Mouse (Mus musculus) retina, postnatal 7 days (tissue): ENCODE results near the gene Tsc2.
"Not testable (repeated sequence)": the region's sequence is repeated elsewhere in the genome, so short reads cannot be mapped to it uniquely, and the experiment has no call there.

Source experiments
- DNase-seq: peaks from one replicate; pipeline ENCODE4 v3.0.0-alpha.2; 2012; ENCODE audit warnings: low read depth, low spot score

Tsc2 gene

DNA sequence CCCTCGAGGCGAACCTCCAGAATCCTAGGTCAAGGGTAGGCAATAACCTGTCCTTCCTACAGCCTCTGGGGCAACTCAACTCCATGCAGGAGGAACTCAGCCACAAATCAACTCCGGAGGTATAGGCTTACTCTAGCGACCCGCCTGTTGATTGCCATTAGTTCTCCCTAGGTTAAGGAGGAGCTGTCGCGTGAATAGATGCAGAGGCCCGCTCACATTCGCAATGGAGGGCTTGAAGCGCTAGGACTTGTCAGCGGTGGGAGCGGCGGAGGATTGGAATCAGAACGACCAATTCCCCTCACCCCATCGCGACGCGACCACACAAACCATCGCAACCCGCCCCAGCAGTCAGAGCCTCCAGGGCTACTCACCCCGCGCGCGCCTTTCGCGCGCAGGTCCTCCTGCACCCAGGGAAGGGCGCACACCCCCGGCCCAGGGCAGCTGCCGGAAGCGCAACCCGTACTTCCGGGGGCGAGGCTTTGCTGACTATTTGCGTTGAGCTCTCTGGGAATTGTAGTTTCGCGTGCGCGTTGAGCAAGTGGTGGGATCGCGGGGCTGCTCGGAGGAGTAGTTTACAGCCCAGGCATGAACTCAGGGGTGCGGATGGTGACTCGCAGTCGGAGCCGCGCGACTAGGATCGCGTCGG, at the start of gene Tsc2, which contains the start of gene Nthl1:
TSS of gene Tsc2 (minus strand) at position 464 of the 646 bp plus-strand sequence.
TSS of gene Nthl1 (plus strand) at position 514 of the 646 bp plus-strand sequence.
- peak; percentile 76 for DNase-seq

DNA sequence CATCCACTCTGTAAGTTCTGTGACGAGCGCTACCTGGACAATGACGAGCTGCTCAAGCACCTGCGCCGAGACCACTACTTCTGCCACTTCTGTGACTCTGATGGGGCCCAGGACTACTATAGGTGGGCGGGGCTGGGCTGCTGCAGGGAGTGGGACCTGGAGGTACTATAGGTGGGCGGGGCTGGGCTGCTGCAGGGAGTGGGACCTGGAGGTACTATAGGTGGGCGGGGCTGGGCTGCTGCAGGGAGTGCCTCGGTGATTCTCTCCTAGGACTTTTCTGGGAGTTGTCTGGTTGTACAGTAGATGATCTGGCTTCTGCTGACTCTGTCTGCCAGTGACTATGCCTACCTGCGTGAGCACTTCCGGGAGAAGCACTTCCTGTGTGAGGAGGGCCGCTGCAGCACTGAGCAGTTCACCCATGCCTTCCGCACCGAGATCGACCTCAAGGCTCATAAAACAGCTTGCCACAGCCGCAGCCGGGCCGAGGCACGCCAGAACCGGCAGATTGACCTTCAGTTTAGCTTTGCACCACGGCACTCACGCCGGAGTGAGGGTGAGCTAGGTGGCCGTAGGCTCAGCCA, 45.2 kb upstream of the Tsc2 start:
- no peak for DNase-seq

GRCm38 (mm10) chr17:24676877-24677276, 44.4 kb upstream of the Tsc2 start:
- no peak for DNase-seq

DNA sequence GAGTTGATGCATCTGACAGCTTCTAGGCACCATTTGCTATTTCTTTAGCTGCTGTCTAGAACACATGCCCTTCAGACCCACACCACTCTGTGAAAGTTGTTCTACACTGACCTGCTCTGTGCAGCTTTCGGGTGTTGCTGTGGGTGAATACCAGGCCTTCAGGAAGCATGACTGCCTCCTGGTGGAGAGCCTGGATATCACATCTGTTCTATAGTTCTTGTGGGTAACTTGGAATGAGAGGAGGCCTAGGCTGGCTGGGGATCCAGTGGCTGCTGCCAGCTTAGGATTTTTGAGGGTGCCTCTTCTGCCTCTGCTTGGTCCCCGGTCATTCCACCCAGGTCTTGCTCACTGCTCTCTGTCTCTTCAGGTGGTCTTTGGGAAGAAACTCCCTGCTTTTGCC, 43.8 kb upstream of the Tsc2 start:
- peak; percentile 56 for DNase-seq

GRCm38 (mm10) chr17:24674277-24674676, 41.8 kb upstream of the Tsc2 start:
- DNase-seq = no peak

GRCm38 (mm10) chr17:24672141-24672540, 39.7 kb upstream of the Tsc2 start:
- DNase-seq = no peak

DNA sequence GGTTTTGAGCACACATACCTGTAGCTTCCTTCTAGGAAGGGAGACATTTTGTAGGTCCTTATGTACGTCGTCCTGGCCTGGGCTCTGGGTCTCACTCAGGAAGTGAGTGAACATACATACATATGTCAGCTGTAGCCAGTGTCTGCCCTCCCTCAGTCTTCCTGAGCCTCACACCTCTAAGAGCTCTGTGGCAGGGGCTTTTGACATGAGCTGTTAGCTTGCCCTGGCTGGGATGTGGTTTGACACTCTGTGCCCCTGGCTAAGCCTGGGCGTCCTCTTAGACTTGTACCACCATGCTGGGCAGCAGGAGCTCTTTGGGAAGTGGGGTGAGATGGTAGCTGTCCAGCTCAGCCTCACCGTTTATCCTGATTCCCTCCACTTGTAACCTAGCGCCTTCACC, 38.9 kb upstream of the Tsc2 start:
- DNase-seq = no peak

- DNase-seq = no peak
Observed at GRCm38 (mm10) chr17:24670246-24670844, 37.9 kb upstream of the Tsc2 start.

- DNase-seq = peak; percentile 89
Observed at GRCm38 (mm10) chr17:24669545-24670245, 37.3 kb upstream of the Tsc2 start, which contains the start of gene Zfp598. Gene Zfp598, plus strand, starts transcription at chr17:24669687.

- DNase-seq = not testable (repeated sequence)
Observed at GRCm38 (mm10) chr17:24669214-24669544, 36.7 kb upstream of the Tsc2 start.

DNA sequence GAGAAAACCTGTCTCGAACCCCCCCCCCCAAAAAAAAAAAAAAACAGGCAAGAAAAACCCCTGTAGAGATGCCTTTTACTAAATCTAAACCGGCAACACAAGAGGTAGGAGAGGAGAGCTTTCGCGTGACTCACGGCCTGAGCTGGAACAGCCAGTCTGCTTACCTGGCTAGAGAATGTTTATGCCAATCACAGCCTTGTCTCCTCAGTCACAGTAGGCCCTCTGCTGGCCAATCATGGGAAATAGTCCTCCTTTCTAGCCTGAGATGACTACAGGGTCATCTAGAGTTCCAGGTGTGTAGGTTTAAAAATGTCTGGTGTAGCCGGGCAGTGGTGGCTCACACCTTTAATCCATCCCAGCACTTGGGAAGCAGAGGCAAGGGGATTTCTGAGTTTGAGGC, 35.0 kb upstream of the Tsc2 start:
- DNase-seq = peak; percentile 50

DNA sequence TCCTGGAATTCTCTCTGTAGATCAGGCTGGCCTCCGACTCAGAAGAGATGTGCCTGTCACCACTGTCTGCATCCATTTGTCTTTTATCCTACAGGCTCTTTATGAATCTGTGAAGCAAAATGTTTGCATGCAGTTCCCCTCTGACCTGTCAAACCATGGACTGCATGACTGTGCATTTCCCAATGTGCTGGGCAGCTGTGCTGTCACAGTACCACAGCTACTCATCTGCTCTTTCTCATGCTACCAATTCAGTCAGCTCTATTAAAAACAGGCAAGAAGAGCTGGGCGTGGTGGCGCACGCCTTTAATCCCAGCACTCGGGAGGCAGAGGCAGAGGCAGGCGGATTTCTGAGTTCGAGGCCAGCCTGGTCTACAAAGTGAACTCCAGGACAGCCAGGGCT, 34.6 kb upstream of the Tsc2 start:
- DNase-seq = not testable (repeated sequence)

DNA sequence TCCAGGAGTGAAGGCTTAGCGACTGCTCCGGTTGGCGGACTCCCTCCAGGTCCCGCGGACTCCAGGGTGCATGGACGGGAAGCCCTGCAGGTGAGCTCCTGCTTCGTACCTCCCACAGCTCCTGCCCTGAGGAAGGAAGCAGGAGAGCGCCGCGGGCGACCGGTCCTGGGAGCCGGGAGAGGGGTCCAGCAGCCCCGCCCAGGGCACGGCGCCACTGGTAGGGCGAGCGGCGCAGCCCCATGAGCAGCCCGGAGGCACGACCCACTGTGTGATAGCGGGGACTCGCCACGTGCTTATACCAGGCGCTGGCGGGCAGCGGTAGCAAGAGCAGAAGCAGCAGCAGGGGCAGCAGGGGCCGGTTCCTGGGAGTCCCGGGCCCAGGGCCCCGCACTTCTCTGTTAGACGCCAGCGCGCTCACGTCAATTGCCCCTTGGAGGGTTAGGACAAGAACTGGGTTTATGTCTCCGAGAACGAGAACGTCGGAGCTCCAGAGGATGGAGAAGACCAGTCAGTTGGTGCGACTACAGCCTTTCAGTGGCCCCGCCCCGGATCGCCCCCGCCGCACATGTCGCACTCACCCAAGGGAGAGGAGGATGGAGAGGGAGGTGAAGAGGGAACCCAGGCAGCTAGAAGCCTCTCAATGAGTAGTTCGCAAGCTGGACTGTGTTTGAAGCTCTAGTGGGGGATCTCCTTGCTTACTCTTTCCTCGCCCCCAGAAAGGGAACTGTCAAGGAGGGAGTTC, 25.8 kb upstream of the Tsc2 start, which contains the start of gene Npw:
TSS of gene Npw (minus strand) at position 441 of the 742 bp plus-strand sequence.
- DNase-seq = no peak

DNA sequence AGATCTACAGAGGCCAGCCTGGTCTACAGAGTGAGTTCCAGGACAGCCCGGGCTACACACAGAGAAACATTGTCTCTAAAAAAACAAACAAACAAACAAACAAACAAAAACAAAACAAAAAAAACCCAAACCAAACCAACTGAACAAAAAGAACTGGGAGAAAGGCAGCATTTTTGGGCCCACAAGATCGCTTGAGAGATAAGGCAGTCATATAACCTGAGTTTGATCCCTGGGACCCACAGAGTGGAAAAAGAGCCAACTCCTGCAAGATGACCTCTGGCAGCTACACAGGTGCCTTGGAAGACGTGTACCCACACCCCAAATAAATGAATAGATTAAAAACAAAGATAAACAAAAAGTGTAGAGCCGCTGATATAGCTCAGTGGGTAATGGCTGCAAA, 22.5 kb upstream of the Tsc2 start:
- DNase-seq = no peak

- DNase-seq = peak; percentile 60
Observed at GRCm38 (mm10) chr17:24653967-24654710, 21.7 kb upstream of the Tsc2 start.

DNA sequence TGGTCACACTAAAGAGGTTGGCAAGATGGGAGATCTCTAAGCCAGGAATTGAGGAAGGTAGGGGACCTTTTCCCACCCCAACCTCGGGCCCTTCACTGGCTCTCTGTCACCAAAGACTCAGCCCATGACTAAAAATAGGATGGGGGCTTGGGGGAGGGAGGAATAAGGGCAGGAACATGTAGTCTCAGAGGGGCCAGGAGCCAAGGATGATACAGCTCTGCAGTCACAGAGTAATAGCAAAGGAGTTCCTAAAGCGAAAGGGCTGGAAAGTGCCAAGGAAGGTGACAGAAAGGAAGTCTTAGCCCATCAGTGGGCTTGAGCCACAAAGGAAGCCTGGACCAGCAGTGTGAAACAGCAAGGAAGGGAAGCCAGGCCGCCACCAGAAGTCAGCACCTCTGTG, 19.4 kb upstream of the Tsc2 start:
- DNase-seq = no peak

GRCm38 (mm10) chr17:24650766-24651165, 18.3 kb upstream of the Tsc2 start:
- DNase-seq = no peak

- DNase-seq = no peak
Observed at GRCm38 (mm10) chr17:24650070-24650616, 17.7 kb upstream of the Tsc2 start, which contains the start of gene Slc9a3r2. Gene Slc9a3r2, minus strand, starts transcription at chr17:24650327.

GRCm38 (mm10) chr17:24649581-24650069, 17.2 kb upstream of the Tsc2 start:
- no peak for DNase-seq

DNA sequence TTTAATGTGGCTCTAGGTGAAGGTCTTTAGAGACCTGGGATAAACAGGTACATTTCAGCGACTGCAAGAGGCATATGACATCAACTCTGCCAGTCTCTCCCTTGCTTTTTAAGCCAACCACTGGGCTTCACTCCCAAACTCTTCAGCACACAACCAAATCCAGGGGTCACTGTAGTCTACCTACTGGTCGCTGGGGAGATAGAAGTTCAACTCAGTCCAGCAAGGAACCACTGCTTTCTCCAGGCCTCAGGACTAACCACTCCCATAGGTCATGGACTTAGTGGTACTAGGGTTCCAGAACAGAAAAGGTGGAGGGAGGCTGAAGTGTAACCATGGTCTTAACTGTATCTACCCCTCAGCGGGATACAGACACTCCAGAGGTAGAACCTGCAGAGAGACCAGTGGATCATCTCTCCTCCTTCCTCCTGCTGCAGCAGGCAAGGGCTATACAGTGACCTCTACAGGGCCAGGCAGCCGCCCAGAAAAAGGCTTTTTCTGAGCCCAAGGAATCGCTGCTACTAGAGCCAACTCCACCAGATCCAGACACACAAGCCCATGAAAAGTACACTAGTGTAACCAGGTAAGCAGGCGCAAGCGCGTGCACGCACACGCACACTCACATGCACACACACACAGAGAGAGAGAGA, 16.4 kb upstream of the Tsc2 start:
- no peak for DNase-seq
